Mouse (Mus musculus) embryonic facial prominence, embryonic 14.5 days (tissue): ENCODE results near the gene Srp9. TPM values are rescaled to one million over a fixed set of nuclear protein-coding genes. Genes with fewer than 3 reads are reported as not detected.

Experiments used
- ATAC-seq: fragments of 200-750 bp; cut with Nextera tagmentation; 2 replicates; pipeline ENCODE4 v1.8.0; 2017; ENCODE audit warnings: low read depth, moderate number of reproducible peaks, moderate TSS enrichment
- DNase-seq: peaks from one replicate; pipeline ENCODE4 v3.0.0-alpha.2; 2015; ENCODE audit warnings: low spot score
- H3K27ac ChIP-seq: fragments of 300-500 bp; sonication (generic); replicated peaks from 2 replicates; pipeline ENCODE4 v1.5.1; 2014; ENCODE audit warnings: low read depth, mild to moderate bottlenecking, low read length, moderate library complexity
- H3K27me3 ChIP-seq: fragments of 300-500 bp; sonication (generic); replicated peaks from 2 replicates; pipeline ENCODE4 v1.6.1; 2014; ENCODE audit warnings: low read length; ENCODE audit not compliant: control insufficient read depth, insufficient read depth
- H3K36me3 ChIP-seq: fragments of 300-500 bp; sonication (generic); 2 replicates; pipeline ENCODE4 v1.6.1; 2014; ENCODE audit warnings: low read length, mixed read lengths; ENCODE audit not compliant: control insufficient read depth, insufficient read depth
- H3K4me1 ChIP-seq: fragments of 300-500 bp; sonication (generic); 2 replicates; pipeline ENCODE4 v1.6.1; 2014; ENCODE audit warnings: antibody characterized with exemption, low read length; ENCODE audit not compliant: control insufficient read depth, insufficient read depth
- H3K4me2 ChIP-seq: fragments of 300-500 bp; sonication (generic); 2 replicates; pipeline ENCODE4 v1.6.1; 2014; ENCODE audit warnings: low read depth, mild to moderate bottlenecking, low read length, moderate library complexity, mixed read lengths
- H3K4me3 ChIP-seq: fragments of 300-500 bp; sonication (generic); 2 replicates; pipeline ENCODE4 v1.5.1; 2014; ENCODE audit warnings: low read depth, mild to moderate bottlenecking, low read length
- H3K9ac ChIP-seq: fragments of 300-500 bp; sonication (generic); 2 replicates; pipeline ENCODE4 v1.6.1; 2014; ENCODE audit warnings: low read depth, mild to moderate bottlenecking, low read length, moderate library complexity, mixed read lengths
- H3K9me3 ChIP-seq: fragments of 300-500 bp; sonication (generic); 2 replicates; pipeline ENCODE4 v1.6.1; 2016; ENCODE audit warnings: low read length; ENCODE audit not compliant: control insufficient read depth
- WGBS: fragments of 180-500 bp; shearing (Covaris S2); extraction: QIAGEN DNeasy Blood & Tissue Kit; methylation state at CpG from one replicate; pipeline ENCODE4 v1.1.7; 2014; 5-methylcytosine and 5-hydroxymethylcytosine counted together
- polyA plus RNA-seq: library from polyadenylated mRNA; unstranded; fragments of >200 nt; fragmentation: Nextera tagmentation; extraction: Ambion mirVana; gene quantifications from 2 replicates; pipeline ENCODE4 v1.2.1, GENCODE M21; 2014

Srp9 gene
- polyA plus RNA-seq, 1 experiment from 2014 or later, result 175 TPM

DNA sequence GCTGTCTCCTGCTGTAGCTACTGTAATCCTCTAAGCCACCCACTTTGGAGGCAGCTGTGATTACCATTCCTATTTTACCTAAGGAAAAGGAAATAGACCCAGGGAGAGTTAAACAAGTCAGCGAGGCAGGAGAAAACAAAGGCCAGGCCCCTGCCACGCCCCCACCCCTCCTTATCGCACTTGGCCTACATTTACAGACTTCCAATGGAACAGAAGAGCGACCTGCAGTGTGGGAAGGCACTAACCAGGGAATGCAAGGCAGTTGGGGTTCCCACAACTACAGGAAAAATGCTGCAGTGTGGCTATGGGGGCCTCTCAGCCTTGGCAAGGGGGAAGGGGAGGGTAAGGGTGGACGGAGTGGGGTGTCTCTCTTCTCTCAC lies 34.2 kb upstream of the Srp9 start:
- no peak overlapping the region for H3K9ac ChIP-seq
- peak; percentile 38 for DNase-seq

DNA sequence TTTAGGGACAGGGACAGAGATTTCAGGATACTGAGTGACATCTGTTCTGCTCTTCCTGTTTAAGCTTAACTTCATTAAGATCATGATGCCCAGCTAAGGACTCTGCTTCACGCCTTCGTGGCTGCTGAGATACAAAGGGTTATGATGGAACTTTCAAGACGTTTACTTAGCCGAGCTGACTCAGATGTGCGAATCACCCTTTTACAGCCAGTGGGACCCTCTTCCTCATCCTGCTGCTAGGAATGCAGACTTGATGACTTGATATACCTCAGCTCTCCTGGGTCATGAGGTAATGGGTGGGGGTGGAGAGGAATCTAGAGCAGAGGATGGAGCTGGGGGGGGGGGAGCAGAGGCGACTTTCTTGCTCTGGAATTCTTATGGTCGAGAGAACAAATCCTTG lies 33.3 kb upstream of the Srp9 start:
- ATAC-seq (no peak), DNase-seq (peak; percentile 25)
- Histone ChIP-seq H3K36me3 (no peaks in the 10 kb centered on the region), H3K9me3 (no peaks in the 10 kb centered on the region), H3K27ac (no peak overlapping the region), H3K9ac (no peak overlapping the region), H3K27me3 (no peaks in the 10 kb centered on the region), H3K4me2 (no peak overlapping the region), H3K4me1 (peaks cover 47% of the 10 kb centered on the region), H3K4me3 (no peak overlapping the region)
- WGBS, result 46% methylated on average over 7 of the region's 7 CpGs

More for the DNA sequence above, 34.2 kb upstream of the Srp9 start:
- no peak for ATAC-seq
- no peak overlapping the region for H3K4me2 ChIP-seq
- H3K27me3 ChIP-seq, result no peaks in the 10 kb centered on the region
- H3K4me1 ChIP-seq, result peaks cover 41% of the 10 kb centered on the region
- H3K36me3 ChIP-seq, result no peaks in the 10 kb centered on the region
- WGBS, result 40% methylated on average over 5 of the region's 5 CpGs
- peak overlapping the region; percentile 83 for H3K27ac ChIP-seq
- no peak overlapping the region for H3K4me3 ChIP-seq
- H3K9me3 ChIP-seq, result no peaks in the 10 kb centered on the region

DNA sequence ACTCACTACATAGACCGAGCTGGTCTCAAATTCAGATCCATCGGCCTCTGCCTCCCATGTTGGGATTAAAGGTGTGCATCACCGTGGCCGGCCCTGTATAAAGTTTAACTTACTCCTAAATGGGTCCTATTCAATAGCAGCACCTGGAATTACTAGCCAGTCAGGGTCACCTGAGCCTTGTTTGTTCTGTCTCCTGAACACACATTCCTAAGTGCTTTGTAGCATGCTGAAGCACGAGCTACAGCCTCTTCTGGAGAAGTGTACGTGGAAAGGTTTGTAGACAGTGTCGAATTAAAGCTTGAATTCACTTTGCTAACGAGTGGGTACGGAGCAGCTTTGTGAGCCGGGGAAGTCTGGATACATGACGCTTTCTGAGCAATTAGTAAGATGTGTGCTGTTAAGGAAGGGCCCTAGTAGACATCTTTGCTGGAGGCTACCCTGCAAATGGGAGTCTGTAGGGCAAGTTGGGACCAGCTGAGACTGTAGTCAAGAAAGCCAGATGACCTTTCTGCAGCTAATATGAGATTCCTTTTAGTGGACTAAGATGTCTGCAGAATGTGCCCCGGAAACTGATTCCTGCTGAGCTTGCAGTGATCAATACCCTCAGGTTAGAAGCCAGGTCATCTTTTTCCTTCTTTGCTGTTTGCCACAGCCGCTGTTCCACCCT lies 32.7 kb upstream of the Srp9 start:
- H3K27me3 ChIP-seq, result no peaks in the 10 kb centered on the region
- 62% methylated on average over 13 of the region's 13 CpGs for WGBS
- no peaks in the 10 kb centered on the region for H3K9me3 ChIP-seq
- H3K4me2 ChIP-seq, result no peak overlapping the region
- H3K9ac ChIP-seq, result no peak overlapping the region
- H3K36me3 ChIP-seq, result no peaks in the 10 kb centered on the region
- ATAC-seq, result peak; percentile 27; the same call in 1 of the 2 replicates
- no peak overlapping the region for H3K27ac ChIP-seq
- DNase-seq, result peak; percentile 62
- no peak overlapping the region for H3K4me3 ChIP-seq
- peaks cover 50% of the 10 kb centered on the region for H3K4me1 ChIP-seq

- no peak overlapping the region for H3K4me3 ChIP-seq
- 64% methylated on average over 5 of the region's 5 CpGs for WGBS
- ATAC-seq (no peak), DNase-seq (no peak)
- H3K36me3 ChIP-seq, result no peaks in the 10 kb centered on the region
- no peak overlapping the region for H3K9ac ChIP-seq
- H3K27ac ChIP-seq, result peak overlapping the region; percentile 46
- H3K4me1 ChIP-seq, result peaks cover 47% of the 10 kb centered on the region
- H3K4me2 ChIP-seq, result no peak overlapping the region
- no peaks in the 10 kb centered on the region for H3K27me3 ChIP-seq
- H3K9me3 ChIP-seq, result no peaks in the 10 kb centered on the region
Observed at GRCm38 (mm10) chr1:182092413-182092800, 32.1 kb upstream of the Srp9 start.

DNA sequence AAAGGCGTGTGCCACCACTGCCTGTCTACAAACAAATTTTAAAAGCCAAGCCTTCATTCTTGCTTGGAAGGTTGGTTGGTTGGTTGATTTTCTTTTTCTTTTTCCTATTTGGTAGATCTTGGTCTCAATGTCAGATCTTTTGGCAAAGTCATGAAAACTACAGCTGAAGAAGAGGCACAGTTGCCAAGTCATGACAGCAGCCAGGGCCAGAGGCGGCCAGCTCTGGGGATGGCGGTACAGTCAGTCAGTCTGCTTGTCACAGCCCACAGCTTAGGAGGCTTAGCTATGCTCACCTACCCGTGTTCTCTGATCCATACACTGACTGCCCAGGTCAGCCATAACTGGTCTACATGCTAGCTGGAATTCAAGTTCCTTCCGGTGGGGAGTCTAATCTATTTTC lies 31.1 kb upstream of the Srp9 start:
- H3K36me3 ChIP-seq, result no peaks in the 10 kb centered on the region
- H3K9ac ChIP-seq, result no peak overlapping the region
- H3K4me1 ChIP-seq, result peaks cover 45% of the 10 kb centered on the region
- no peak overlapping the region for H3K27ac ChIP-seq
- no peak overlapping the region for H3K4me2 ChIP-seq
- no peak overlapping the region for H3K4me3 ChIP-seq
- H3K9me3 ChIP-seq, result no peaks in the 10 kb centered on the region
- no peak for ATAC-seq
- 94% methylated on average over 5 of the region's 5 CpGs for WGBS
- no peaks in the 10 kb centered on the region for H3K27me3 ChIP-seq
- DNase-seq, result no peak

GRCm38 (mm10) chr1:182094473-182095136 lies 29.9 kb upstream of the Srp9 start:
- Histone ChIP-seq H3K36me3 (no peaks in the 10 kb centered on the region), H3K4me2 (peak overlapping the region; percentile 25; the same call in 1 of the 2 replicates), H3K27ac (0 out of 2 replicates have a peak overlapping the region, but pooled peaks have one; percentile 16), H3K9me3 (no peaks in the 10 kb centered on the region), H3K4me1 (peaks cover 41% of the 10 kb centered on the region), H3K27me3 (no peaks in the 10 kb centered on the region), H3K4me3 (no peak overlapping the region), H3K9ac (no peak overlapping the region)
- 38% methylated on average over 15 of the region's 15 CpGs for WGBS
- DNase-seq (no peak), ATAC-seq (no peak)

GRCm38 (mm10) chr1:182095240-182095741 lies 29.2 kb upstream of the Srp9 start:
- Histone ChIP-seq H3K9ac (no peak overlapping the region), H3K4me1 (peaks cover 35% of the 10 kb centered on the region), H3K9me3 (no peaks in the 10 kb centered on the region), H3K27me3 (no peaks in the 10 kb centered on the region), H3K4me3 (no peak overlapping the region), H3K36me3 (no peaks in the 10 kb centered on the region), H3K4me2 (peak overlapping the region; percentile 25), H3K27ac (peak overlapping the region; percentile 54)
- DNase-seq (peak; percentile 92), ATAC-seq (peak; percentile 74)
- WGBS, result 21% methylated on average over 9 of the region's 10 CpGs

GRCm38 (mm10) chr1:182096707-182097106 lies 27.8 kb upstream of the Srp9 start:
- no peak overlapping the region for H3K27ac ChIP-seq
- DNase-seq (no peak), ATAC-seq (no peak)
- no peak overlapping the region for H3K9ac ChIP-seq
- H3K4me1 ChIP-seq, result peaks cover 30% of the 10 kb centered on the region
- no peak overlapping the region for H3K4me3 ChIP-seq
- 85% methylated on average over 5 of the region's 5 CpGs for WGBS
- H3K36me3 ChIP-seq, result no peaks in the 10 kb centered on the region
- no peaks in the 10 kb centered on the region for H3K9me3 ChIP-seq
- no peaks in the 10 kb centered on the region for H3K27me3 ChIP-seq
- H3K4me2 ChIP-seq, result no peak overlapping the region
